Mouse (Mus musculus) lung, adult 18-20 months (tissue): ENCODE measurements at regions not wholly inside any gene's neighbourhood (a gene's known extent, or its start where the extent isn't known, plus 50 kb on each side); places are given as distances from the start of the nearest gene placed in this dataset.

Experiments
- DNase-seq, 2 experiments: peaks; one replicate each; pipeline ENCODE4 v3.0.0; 2022; ENCODE audit warnings: mixed read lengths in 2 of 2

- peak; percentile 15 to 39 for DNase-seq
Observed at GRCm38 (mm10) chr12:19387706-19388105, 566.6 kb upstream of the Gm21863 start.
